Mouse (Mus musculus) limb, embryonic 11.5 days (tissue): ENCODE measurements at regions not wholly inside any gene's neighbourhood (a gene's known extent, or its start where the extent isn't known, plus 50 kb on each side); places are given as distances from the start of the nearest gene placed in this dataset.
A peak's percentile ranks its signal among the peaks of the same experiment; 100 is the strongest.

Experiments
- ATAC-seq: fragments of 200-750 bp; cut with Nextera tagmentation; 2 replicates; pipeline ENCODE4 v1.8.0; 2017; ENCODE audit warnings: low read depth; ENCODE audit not compliant: insufficient number of reproducible peaks, low FRiP score, low TSS enrichment
- DNase-seq: peaks from one replicate; pipeline ENCODE4 v3.0.0-alpha.2; 2015; ENCODE audit warnings: low spot score
- H3K27ac ChIP-seq: fragments of 300-500 bp; sonication (generic); replicated peaks from 2 replicates; pipeline ENCODE4 v1.5.1; 2014; ENCODE audit warnings: low read depth, mild to moderate bottlenecking, low read length
- H3K27me3 ChIP-seq: fragments of 300-500 bp; sonication (generic); 2 replicates; pipeline ENCODE4 v1.6.1; 2014; ENCODE audit warnings: mild to moderate bottlenecking, low read length, mixed read lengths; ENCODE audit not compliant: control insufficient read depth, insufficient read depth
- H3K36me3 ChIP-seq: fragments of 300-500 bp; sonication (generic); 2 replicates; pipeline ENCODE4 v1.6.1; 2014; ENCODE audit warnings: mild to moderate bottlenecking, low read length, moderate library complexity, mixed read lengths; ENCODE audit not compliant: control insufficient read depth, insufficient read depth
- H3K4me1 ChIP-seq: fragments of 300-500 bp; sonication (generic); 2 replicates; pipeline ENCODE4 v1.6.1; 2014; ENCODE audit warnings: low read length, mixed read lengths; ENCODE audit not compliant: control insufficient read depth, insufficient read depth
- H3K4me2 ChIP-seq: fragments of 300-500 bp; sonication (generic); 2 replicates; pipeline ENCODE4 v1.6.1; 2014; ENCODE audit warnings: low read depth, mild to moderate bottlenecking, moderate library complexity; ENCODE audit not compliant: severe bottlenecking
- H3K4me3 ChIP-seq: fragments of 300-500 bp; sonication (generic); 2 replicates; pipeline ENCODE4 v1.5.1; 2014; ENCODE audit warnings: low read depth, low read length
- H3K9ac ChIP-seq: fragments of 300-500 bp; sonication (generic); 2 replicates; pipeline ENCODE4 v1.6.1; 2014; ENCODE audit warnings: mild to moderate bottlenecking, low read length
- H3K9me3 ChIP-seq: fragments of 300-500 bp; sonication (generic); 2 replicates; pipeline ENCODE4 v1.6.1; 2016; ENCODE audit warnings: low read length; ENCODE audit not compliant: control insufficient read depth
- WGBS: fragments of 180-500 bp; shearing (Covaris S2); extraction: QIAGEN DNeasy Blood & Tissue Kit; methylation state at CpG from one replicate; pipeline ENCODE4 v1.1.7; 2014; 5-methylcytosine and 5-hydroxymethylcytosine counted together

- no peaks in the 10 kb centered on the region for H3K4me1 ChIP-seq
- no peak overlapping the region for H3K4me3 ChIP-seq
- H3K36me3 ChIP-seq, result no peaks in the 10 kb centered on the region
- DNase-seq (no peak), ATAC-seq (no peak)
- H3K9ac ChIP-seq, result no peak overlapping the region
- no peak overlapping the region for H3K27ac ChIP-seq
- no peaks in the 10 kb centered on the region for H3K9me3 ChIP-seq
- no peak overlapping the region for H3K4me2 ChIP-seq
- H3K27me3 ChIP-seq, result peaks cover 4% of the 10 kb centered on the region; the same call in 1 of the 2 replicates
- WGBS, result 88% methylated on average over 10 of the region's 10 CpGs
These were observed 88.1 kb upstream of the Gm12830 start for GRCm38 (mm10) chr4:114733256-114734004.

DNA sequence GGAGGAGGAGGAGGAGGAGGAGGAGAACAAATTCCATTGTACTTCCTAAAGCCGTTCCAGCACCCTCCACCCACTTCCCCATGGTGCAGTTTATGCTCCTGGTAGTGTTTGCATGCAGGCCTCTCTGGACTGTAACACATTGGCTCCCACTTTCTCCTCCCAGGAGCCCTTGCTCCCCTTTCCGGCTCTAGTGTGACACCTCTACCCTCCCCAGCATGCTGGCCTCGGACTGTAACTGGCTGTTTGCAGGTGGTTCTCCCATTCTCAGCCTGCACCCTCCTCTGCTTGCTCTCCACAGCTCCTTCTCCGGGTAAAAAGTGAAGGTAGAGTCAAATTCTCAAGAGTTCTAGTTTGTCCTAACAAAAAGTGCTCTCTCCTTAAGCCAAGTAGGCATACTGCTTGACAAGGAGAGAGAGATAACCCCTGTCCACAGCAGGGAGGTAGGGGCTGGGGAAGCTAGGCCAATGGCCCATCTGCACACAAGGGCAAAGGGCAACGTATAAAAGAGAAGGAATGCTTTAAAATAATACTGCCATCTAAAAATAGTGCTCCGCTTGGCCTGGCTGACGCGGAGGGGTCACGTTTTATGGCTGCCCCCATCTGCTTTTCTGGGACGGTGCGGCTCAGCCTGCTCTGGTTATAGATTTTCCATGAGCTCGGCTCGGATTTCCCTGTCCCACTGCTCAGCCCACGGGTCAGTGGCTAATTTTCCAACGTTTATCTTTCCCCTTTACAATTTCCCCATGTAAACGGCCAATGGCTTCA, 82.4 kb upstream of the Gm12830 start:
- ATAC-seq (peak; percentile 67; the same call in 1 of the 2 replicates), DNase-seq (peak; percentile 65)
- Histone ChIP-seq H3K4me2 (no peak overlapping the region), H3K4me1 (peaks cover 8% of the 10 kb centered on the region; the same call in 1 of the 2 replicates), H3K9me3 (no peaks in the 10 kb centered on the region), H3K36me3 (no peaks in the 10 kb centered on the region), H3K27me3 (peaks cover 4% of the 10 kb centered on the region; the same call in 1 of the 2 replicates), H3K4me3 (no peak overlapping the region), H3K27ac (no peak overlapping the region), H3K9ac (no peak overlapping the region)
- 19% methylated on average over 16 of the region's 16 CpGs for WGBS

DNA sequence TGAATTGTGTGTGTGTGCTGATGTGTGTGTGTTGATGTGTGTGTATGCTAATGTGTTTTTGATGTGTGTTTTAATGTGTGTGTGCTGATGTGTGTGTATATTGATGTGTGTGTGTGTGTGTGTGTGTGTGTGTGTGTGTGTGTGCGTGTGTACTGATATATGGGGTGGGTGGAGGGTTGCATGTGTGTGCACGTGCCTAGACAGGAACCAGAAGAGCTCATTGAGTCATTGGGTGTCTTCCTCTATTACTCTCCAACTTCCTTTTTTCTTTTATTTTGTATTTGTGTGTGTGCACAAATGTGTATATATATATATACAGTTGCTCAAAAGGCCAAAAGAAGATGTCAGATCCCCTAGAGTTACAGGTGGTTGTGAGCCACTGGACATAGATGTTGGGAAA, 73.4 kb upstream of the Gm12830 start:
- no peak for ATAC-seq
- no peak overlapping the region for H3K4me3 ChIP-seq
- 77% methylated on average over 2 of the region's 2 CpGs for WGBS

DNA sequence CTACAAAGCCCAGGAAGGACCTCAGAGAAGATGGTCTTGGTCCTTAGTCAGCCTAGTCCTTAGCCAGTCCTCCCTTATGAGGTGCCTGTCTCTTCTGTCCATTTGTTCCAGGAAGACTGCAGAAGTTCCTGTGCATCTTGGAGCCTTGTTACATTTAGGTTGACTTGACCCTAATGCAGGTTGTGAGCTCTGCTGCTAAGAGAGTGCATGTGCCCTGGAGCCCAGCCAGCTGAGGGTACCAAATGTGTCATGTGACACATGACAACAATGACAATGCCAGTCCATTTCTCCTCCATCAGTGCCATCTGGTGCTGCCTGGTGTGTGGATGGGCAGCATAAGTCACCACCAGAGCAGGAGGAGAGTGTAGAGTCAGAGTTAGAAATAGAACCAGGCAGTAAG, 61.7 kb upstream of the Gm12830 start:
- DNase-seq, result peak; percentile 17
- H3K4me1 ChIP-seq, result no peaks in the 10 kb centered on the region
- H3K4me3 ChIP-seq, result no peak overlapping the region
- H3K36me3 ChIP-seq, result no peaks in the 10 kb centered on the region
- H3K9me3 ChIP-seq, result no peaks in the 10 kb centered on the region
- H3K27ac ChIP-seq, result no peak overlapping the region
- H3K9ac ChIP-seq, result no peak overlapping the region
- H3K27me3 ChIP-seq, result no peaks in the 10 kb centered on the region
- ATAC-seq, result no peak
- no peak overlapping the region for H3K4me2 ChIP-seq

More for the DNA sequence above, 73.4 kb upstream of the Gm12830 start:
- Histone ChIP-seq H3K27me3 (no peaks in the 10 kb centered on the region), H3K4me2 (no peak overlapping the region), H3K9me3 (peaks cover 3% of the 10 kb centered on the region; the same call in 1 of the 2 replicates), H3K36me3 (no peaks in the 10 kb centered on the region), H3K4me1 (no peaks in the 10 kb centered on the region), H3K27ac (no peak overlapping the region), H3K9ac (no peak overlapping the region)
- DNase-seq, result no peak

GRCm38 (mm10) chr4:114766643-114767393, 54.7 kb upstream of the Gm12830 start:
- Histone ChIP-seq H3K4me3 (no peak overlapping the region), H3K36me3 (no peaks in the 10 kb centered on the region), H3K27ac (0 out of 2 replicates have a peak overlapping the region, but pooled peaks have one; percentile 33), H3K9ac (no peak overlapping the region), H3K4me1 (peaks cover 17% of the 10 kb centered on the region; the same call in 1 of the 2 replicates), H3K4me2 (peak overlapping the region; percentile 5; the same call in 1 of the 2 replicates), H3K9me3 (no peaks in the 10 kb centered on the region), H3K27me3 (no peaks in the 10 kb centered on the region)
- ATAC-seq (peak; percentile 86), DNase-seq (peak; percentile 84)
- WGBS, result 25% methylated on average over 22 of the region's 22 CpGs
